Mouse (Mus musculus) hematopoietic multipotent progenitor cell, adult 10-12 weeks (in vitro differentiated cells): ENCODE measurements around the gene Gm17555. TPM values are rescaled to one million over a fixed set of nuclear protein-coding genes. Genes with fewer than 3 reads are reported as not detected.

ENCODE experiments used
- polyA plus RNA-seq: library from polyadenylated mRNA; stranded (reverse); fragments of >175 nt; gene quantifications from 2 replicates; pipeline ENCODE4 v1.2.3, GENCODE M21; 2012; ENCODE audit warnings: low replicate concordance

The Gm17555 gene
- polyA plus RNA-seq = not detected in 2 replicates

GRCm38 (mm10) chr2:126214800-126215199 is at the start of gene Gm17555:
Gene Gm17555 (plus strand): TSS chr2:126215100.

Other genes with a start within 250 kb of the Gm17555 start
- gene Fgf7, start 180.4 kb upstream of the Gm17555 start, polyA plus RNA-seq = not detected in 2 replicates
- not detected in 2 replicates for gene Fam227b, start 63.1 kb upstream of the Gm17555 start, polyA plus RNA-seq
- gene Dtwd1, start 63.0 kb upstream of the Gm17555 start, polyA plus RNA-seq = 0.14 and 0.89 TPM in 2 replicates